Mouse (Mus musculus) heart, postnatal 36 days (tissue): Measurements from ENCODE around the gene Jpt2. TPM values are rescaled to one million over a fixed set of nuclear protein-coding genes. Genes with fewer than 3 reads are reported as not detected.

Experiments used
- DNase-seq, 2 experiments: peaks; one replicate each; pipeline ENCODE4 v3.0.0; 2021 to 2022
- intact Hi-C: fragments of 180-260 bp; cut with DNase I; formaldehyde crosslinking; loops from one replicate; pipeline ENCODE4 v1.15.1; 2025
- total RNA-seq, 2 experiments: library from RNA; stranded (reverse); gene quantifications; 2 replicates each; pipeline ENCODE4 v1.2.3; 2021

Gene Jpt2
- total RNA-seq, 2 experiments from 2014 or later: 6.4 to 7.9 TPM

- no peak for DNase-seq
- intact Hi-C loops: no loop called here
These were observed 31.0 kb downstream of the Jpt2 start for GRCm38 (mm10) chr17:24929506-24929905.

- intact Hi-C loops: no loop called here
- DNase-seq: no peak
These were observed 37.2 kb downstream of the Jpt2 start for GRCm38 (mm10) chr17:24923246-24923645.

- intact Hi-C loops: no loop called here
- DNase-seq: no peak
These were observed 46.5 kb downstream of the Jpt2 start for GRCm38 (mm10) chr17:24913984-24914383.

GRCm38 (mm10) chr17:24907591-24907990 is 52.9 kb downstream of the Jpt2 start:
- no peak for DNase-seq
- intact Hi-C loops: no loop called here

GRCm38 (mm10) chr17:24903767-24904166 is 56.7 kb downstream of the Jpt2 start:
- intact Hi-C loops: no loop called here
- no peak for DNase-seq

- intact Hi-C loops: no loop called here
- no peak for DNase-seq
These were observed 57.6 kb downstream of the Jpt2 start for GRCm38 (mm10) chr17:24902671-24903474.

- DNase-seq: no peak
- intact Hi-C loops: no loop called here
These were observed 58.4 kb downstream of the Jpt2 start for GRCm38 (mm10) chr17:24902124-24902523.

- intact Hi-C loops: no loop called here
- no peak for DNase-seq
These were observed 60.5 kb downstream of the Jpt2 start for GRCm38 (mm10) chr17:24900014-24900413.

- peak in 1 of 2 experiments; percentile 26 for DNase-seq
- intact Hi-C loops: loop anchor here (10.0 kb wide), 1 partner anchor 484 kb away; the partner anchor contains the start of gene Rnps1
These were observed 61.3 kb downstream of the Jpt2 start for GRCm38 (mm10) chr17:24899153-24899552.

- no peak for DNase-seq
- intact Hi-C loops: loop anchor here (10.0 kb wide), 1 partner anchor 483 kb away; the partner anchor contains the start of gene Rnps1
These were observed 62.2 kb downstream of the Jpt2 start for GRCm38 (mm10) chr17:24898041-24898854.

- no peak for DNase-seq
- intact Hi-C loops: loop anchor here (10.0 kb wide), 1 partner anchor 483 kb away; the partner anchor contains the start of gene Rnps1
These were observed 62.9 kb downstream of the Jpt2 start for GRCm38 (mm10) chr17:24897600-24897999.

GRCm38 (mm10) chr17:24896993-24897269 is 63.6 kb downstream of the Jpt2 start:
- intact Hi-C loops: loop anchor here (10.0 kb wide), 1 partner anchor 482 kb away; the partner anchor contains the start of gene Rnps1
- DNase-seq: no peak

- DNase-seq: peak; percentile 75
- intact Hi-C loops: loop anchor here (10.0 kb wide), 1 partner anchor 482 kb away; the partner anchor contains the start of gene Rnps1
These were observed 64.1 kb downstream of the Jpt2 start, which contains the start of gene Nme3 for GRCm38 (mm10) chr17:24896241-24896992. Gene Nme3 (plus strand): TSS chr17:24896500.

GRCm38 (mm10) chr17:24895571-24896240 is 64.8 kb downstream of the Jpt2 start:
- no peak for DNase-seq
- intact Hi-C loops: loop anchor here (10.0 kb wide), 1 partner anchor 481 kb away; the partner anchor contains the start of gene Rnps1

- intact Hi-C loops: loop anchor here (10.0 kb wide), 1 partner anchor 480 kb away; the partner anchor contains the start of gene Rnps1
- DNase-seq: peak; percentile 82 to 85
These were observed 65.4 kb downstream of the Jpt2 start, which contains the start of the genes Eme2 and Mrps34 for GRCm38 (mm10) chr17:24894995-24895547. Gene Eme2 (minus strand): TSS chr17:24895087. Gene Mrps34 (plus strand): TSS chr17:24895116.

GRCm38 (mm10) chr17:24894061-24894994 is 66.2 kb downstream of the Jpt2 start:
- intact Hi-C loops: loop anchor here (10.0 kb wide), 1 partner anchor 480 kb away; the partner anchor contains the start of gene Rnps1
- DNase-seq: no peak

- DNase-seq: no peak
- intact Hi-C loops: loop anchor here (10.0 kb wide), 1 partner anchor 478 kb away; the partner anchor contains the start of gene Rnps1
These were observed 67.2 kb downstream of the Jpt2 start for GRCm38 (mm10) chr17:24893276-24893675.

- no peak for DNase-seq
- intact Hi-C loops: loop anchor here (10.0 kb wide), 1 partner anchor 478 kb away; the partner anchor contains the start of gene Rnps1
These were observed 67.7 kb downstream of the Jpt2 start for GRCm38 (mm10) chr17:24892785-24893184.
